Mouse (Mus musculus): ENCODE data around the gene Crybg1. TPM values are rescaled to one million over a fixed set of nuclear protein-coding genes. Genes with fewer than 3 reads are reported as not detected.

Crybg1 gene
- polyA plus RNA-seq (2012; rRNA removed; ENCODE audit: low replicate concordance) = 7.3 and 8.2 TPM in 2 replicates

DNA sequence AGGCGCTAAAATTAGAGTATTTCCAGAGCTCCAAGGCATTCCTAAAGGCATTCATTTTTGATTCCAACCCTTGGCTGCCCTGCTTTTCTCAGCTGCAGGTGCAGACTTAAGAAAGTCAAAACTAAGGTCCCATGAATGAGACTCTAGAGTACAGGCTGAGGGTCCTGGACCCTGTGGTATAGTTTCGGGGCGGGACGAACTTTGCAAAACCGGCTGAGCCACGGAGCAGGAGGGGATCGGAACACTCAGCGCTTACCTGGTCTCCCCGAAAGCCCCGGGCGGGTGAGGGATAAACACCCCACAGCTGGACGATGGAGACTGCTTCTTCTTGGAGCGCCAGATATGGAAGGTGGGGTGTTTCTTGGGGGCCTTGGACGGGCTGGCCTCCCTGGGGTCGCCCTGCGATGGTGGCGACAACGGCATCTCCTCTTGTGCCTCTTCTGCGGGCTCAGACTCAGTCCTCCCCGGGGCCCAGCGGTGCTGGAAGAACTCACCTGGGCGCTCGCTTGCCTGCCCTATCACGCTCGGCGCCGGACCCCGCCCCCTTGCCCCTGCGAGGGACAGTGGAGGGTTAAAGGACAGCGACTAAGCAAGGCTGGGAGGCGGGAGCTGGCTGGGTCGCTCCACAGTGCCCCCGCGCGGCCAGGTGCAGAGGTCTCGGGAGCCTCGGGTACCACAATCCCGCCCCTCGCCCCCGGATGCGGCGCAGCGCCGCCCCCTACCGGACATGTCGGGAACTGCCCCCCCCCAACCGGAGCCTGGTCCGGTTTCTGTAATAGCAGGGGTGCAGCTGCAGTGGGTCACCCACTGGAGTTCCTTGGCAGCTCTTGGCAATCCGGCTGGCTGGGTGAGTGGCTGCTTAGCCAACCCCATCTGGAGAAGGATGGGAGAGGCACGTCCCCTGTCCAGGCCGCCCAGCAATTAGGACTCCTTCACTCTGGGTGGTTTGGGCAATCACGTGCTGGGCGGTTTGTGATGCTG is at the start of gene Crybg1:
TSS of gene Crybg1 (minus strand) at position 517 of the 981 bp plus-strand sequence.

GRCm38 (mm10) chr10:43901578-43902194 is 247.0 kb downstream of the Crybg1 start, which contains the start of the genes Qrsl1 and Rtn4ip1:
Gene Qrsl1, minus strand, starts transcription at chr10:43901745.
Gene Rtn4ip1, plus strand, starts transcription at chr10:43901807.

Other genes with a start within 250 kb of the Crybg1 start
- 7.1 and 12.1 TPM in 2 replicates for gene Qrsl1, start 247.1 kb downstream of the Crybg1 start, polyA plus RNA-seq (2012; rRNA removed; ENCODE audit: low replicate concordance)
- 8.2 and 21.8 TPM in 2 replicates for gene Rtn4ip1, start 247.0 kb downstream of the Crybg1 start, polyA plus RNA-seq (2012; rRNA removed; ENCODE audit: low replicate concordance)
- gene Atg5, start 119.5 kb upstream of the Crybg1 start, polyA plus RNA-seq (2012; rRNA removed; ENCODE audit: low replicate concordance) = 6.5 and 11.0 TPM in 2 replicates